Mouse (Mus musculus): ENCODE data around the gene Nrf1. TPM values are rescaled to one million over a fixed set of nuclear protein-coding genes. Genes with fewer than 3 reads are reported as not detected.

Nrf1 gene
- polyA plus RNA-seq, 1 experiment from 2014 or later, result 70.1 TPM

- ATAC-seq (ENCODE audit: low FRiP score, low TSS enrichment), result peak; percentile 47
- H3K4me3 ChIP-seq (ENCODE audit: low read length), result peak overlapping the region; percentile 48
- H3K9me3 ChIP-seq (ENCODE audit: control insufficient read depth, low read length), result no peaks in the 10 kb centered on the region
- peak overlapping the region; percentile 59 for H3K9ac ChIP-seq (ENCODE audit: low read depth, low read length)
- under 1% methylated on average over 74 of the region's 80 CpGs for WGBS
- H3K27ac ChIP-seq (ENCODE audit: low read depth, low read length), result peak overlapping the region; percentile 65
- H3K4me2 ChIP-seq (replicated peaks; ENCODE audit: low read depth, low read length), result peak overlapping the region; percentile 56
- peaks cover 86% of the 10 kb centered on the region for H3K27me3 ChIP-seq (ENCODE audit: control insufficient read depth, insufficient read depth, low read length)
- H3K36me3 ChIP-seq (ENCODE audit: control insufficient read depth, insufficient read depth, low read length), result no peaks in the 10 kb centered on the region
- H3K4me1 ChIP-seq (ENCODE audit: control insufficient read depth, insufficient read depth, low read length), result peaks cover 47% of the 10 kb centered on the region
Measured at GRCm38 (mm10) chr6:30173551-30174460, 126.0 kb downstream of the Nrf1 start.

- H3K4me2 ChIP-seq (replicated peaks; ENCODE audit: low read depth, low read length), result peak overlapping the region; percentile 56
- peak overlapping the region; percentile 48 for H3K4me3 ChIP-seq (ENCODE audit: low read length)
- peak; percentile 16; the same call in 1 of the 2 replicates for ATAC-seq (ENCODE audit: low FRiP score, low TSS enrichment)
- peaks cover 41% of the 10 kb centered on the region for H3K4me1 ChIP-seq (ENCODE audit: control insufficient read depth, insufficient read depth, low read length)
- H3K36me3 ChIP-seq (ENCODE audit: control insufficient read depth, insufficient read depth, low read length), result no peaks in the 10 kb centered on the region
- H3K9me3 ChIP-seq (ENCODE audit: control insufficient read depth, low read length), result no peaks in the 10 kb centered on the region
- under 1% methylated on average over 30 of the region's 33 CpGs for WGBS
- peaks cover 91% of the 10 kb centered on the region for H3K27me3 ChIP-seq (ENCODE audit: control insufficient read depth, insufficient read depth, low read length)
- 0 out of 2 replicates have a peak overlapping the region, but pooled peaks have one; percentile 65 for H3K27ac ChIP-seq (ENCODE audit: low read depth, low read length)
- H3K9ac ChIP-seq (ENCODE audit: low read depth, low read length), result 0 out of 2 replicates have a peak overlapping the region, but pooled peaks have one; percentile 59
Measured at GRCm38 (mm10) chr6:30174461-30175224, 126.9 kb downstream of the Nrf1 start.

DNA sequence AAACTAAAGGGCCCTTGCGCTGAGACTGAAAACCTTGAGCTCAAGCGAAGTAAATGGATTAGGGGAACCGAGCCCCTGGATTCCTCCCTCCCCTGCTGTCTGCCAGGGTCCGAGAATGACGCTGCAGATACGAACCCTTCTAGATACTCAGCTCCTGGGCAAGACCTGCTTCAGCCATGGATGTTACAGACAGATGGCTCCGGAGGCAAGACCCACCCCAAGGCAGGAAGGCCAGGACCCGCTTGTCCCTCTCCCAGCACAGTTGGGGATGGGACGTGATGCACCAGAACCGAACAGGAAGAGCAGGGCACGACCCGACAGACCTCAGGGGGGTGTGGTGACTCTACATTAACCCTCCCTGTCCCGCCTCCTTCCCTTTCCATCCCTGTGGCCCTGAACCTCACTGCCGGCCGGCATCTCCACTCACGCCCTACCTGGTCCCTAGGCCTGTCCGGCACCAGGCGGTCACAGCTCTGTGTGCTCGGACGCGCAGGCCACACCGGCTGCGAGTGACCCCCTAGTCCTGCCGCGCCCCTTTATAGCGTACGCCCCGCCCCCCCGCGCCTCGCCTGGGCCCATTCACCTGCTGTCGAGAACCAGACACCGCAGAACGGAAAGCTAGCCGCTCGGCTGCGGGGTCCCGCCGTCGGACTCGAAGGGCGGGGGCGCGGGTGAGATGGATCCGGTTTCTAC lies 127.6 kb downstream of the Nrf1 start:
- Histone ChIP-seq H3K27ac (ENCODE audit: low read depth, low read length) (no peak overlapping the region), H3K9ac (ENCODE audit: low read depth, low read length) (0 out of 2 replicates have a peak overlapping the region, but pooled peaks have one; percentile 12), H3K4me3 (ENCODE audit: low read length) (peak overlapping the region; percentile 48), H3K4me2 (replicated peaks; ENCODE audit: low read depth, low read length) (peak overlapping the region; percentile 56), H3K4me1 (ENCODE audit: control insufficient read depth, insufficient read depth, low read length) (peaks cover 37% of the 10 kb centered on the region), H3K27me3 (ENCODE audit: control insufficient read depth, insufficient read depth, low read length) (peaks cover 92% of the 10 kb centered on the region), H3K9me3 (ENCODE audit: control insufficient read depth, low read length) (no peaks in the 10 kb centered on the region), H3K36me3 (ENCODE audit: control insufficient read depth, insufficient read depth, low read length) (no peaks in the 10 kb centered on the region)
- no peak for ATAC-seq (ENCODE audit: low FRiP score, low TSS enrichment)
- WGBS, result under 1% methylated on average over 43 of the region's 45 CpGs

DNA sequence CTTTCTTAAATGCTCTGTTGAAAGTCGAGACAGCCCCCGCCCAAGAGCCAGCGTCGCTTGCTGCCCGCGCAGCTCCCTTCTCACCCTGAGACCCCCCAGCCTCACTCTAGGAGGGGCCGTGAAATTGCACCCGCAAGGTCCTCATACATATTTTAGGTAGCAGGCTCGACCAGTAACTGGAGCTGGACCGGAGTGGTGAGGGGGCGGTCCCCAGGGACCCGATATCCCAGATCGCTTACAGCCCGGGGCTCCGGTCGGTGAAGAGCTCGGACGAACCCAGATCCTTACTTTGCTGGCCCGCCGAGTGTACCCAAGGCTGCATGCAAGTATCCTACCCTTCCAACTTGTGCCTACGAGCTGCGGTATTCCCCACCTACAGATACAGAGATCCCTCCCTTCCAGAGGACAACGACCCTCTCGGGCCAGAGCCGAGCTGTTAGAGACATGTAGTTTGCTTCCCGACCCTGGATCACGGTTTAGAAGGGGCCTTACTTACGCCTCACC lies 128.2 kb downstream of the Nrf1 start:
- Histone ChIP-seq H3K4me1 (ENCODE audit: control insufficient read depth, insufficient read depth, low read length) (peaks cover 37% of the 10 kb centered on the region), H3K9me3 (ENCODE audit: control insufficient read depth, low read length) (no peaks in the 10 kb centered on the region), H3K36me3 (ENCODE audit: control insufficient read depth, insufficient read depth, low read length) (no peaks in the 10 kb centered on the region), H3K27me3 (ENCODE audit: control insufficient read depth, insufficient read depth, low read length) (peaks cover 95% of the 10 kb centered on the region), H3K27ac (ENCODE audit: low read depth, low read length) (no peak overlapping the region), H3K4me2 (replicated peaks; ENCODE audit: low read depth, low read length) (peak overlapping the region; percentile 56), H3K9ac (ENCODE audit: low read depth, low read length) (no peak overlapping the region), H3K4me3 (ENCODE audit: low read length) (peak overlapping the region; percentile 48)
- no peak for ATAC-seq (ENCODE audit: low FRiP score, low TSS enrichment)
- WGBS, result 1% methylated on average over 28 of the region's 28 CpGs

- no peaks in the 10 kb centered on the region for H3K36me3 ChIP-seq (ENCODE audit: control insufficient read depth, insufficient read depth, low read length)
- 5% methylated on average over 12 of the region's 12 CpGs for WGBS
- H3K27ac ChIP-seq (ENCODE audit: low read depth, low read length), result no peak overlapping the region
- no peak overlapping the region for H3K9ac ChIP-seq (ENCODE audit: low read depth, low read length)
- peaks cover 93% of the 10 kb centered on the region for H3K27me3 ChIP-seq (ENCODE audit: control insufficient read depth, insufficient read depth, low read length)
- H3K4me2 ChIP-seq (replicated peaks; ENCODE audit: low read depth, low read length), result peak overlapping the region; percentile 56; the same call in 1 of the 2 replicates
- peak overlapping the region; percentile 48; the same call in 1 of the 2 replicates for H3K4me3 ChIP-seq (ENCODE audit: low read length)
- ATAC-seq (ENCODE audit: low FRiP score, low TSS enrichment), result no peak
- H3K4me1 ChIP-seq (ENCODE audit: control insufficient read depth, insufficient read depth, low read length), result peaks cover 37% of the 10 kb centered on the region
- H3K9me3 ChIP-seq (ENCODE audit: control insufficient read depth, low read length), result no peaks in the 10 kb centered on the region
Measured at GRCm38 (mm10) chr6:30176496-30176895, 128.7 kb downstream of the Nrf1 start.

GRCm38 (mm10) chr6:30177305-30177704 lies 129.5 kb downstream of the Nrf1 start:
- 2% methylated on average over 14 of the region's 14 CpGs for WGBS
- Histone ChIP-seq H3K4me3 (ENCODE audit: low read length) (no peak overlapping the region), H3K4me2 (replicated peaks; ENCODE audit: low read depth, low read length) (no peak overlapping the region), H3K27me3 (ENCODE audit: control insufficient read depth, insufficient read depth, low read length) (peaks cover 88% of the 10 kb centered on the region), H3K36me3 (ENCODE audit: control insufficient read depth, insufficient read depth, low read length) (no peaks in the 10 kb centered on the region), H3K27ac (ENCODE audit: low read depth, low read length) (no peak overlapping the region), H3K9ac (ENCODE audit: low read depth, low read length) (no peak overlapping the region), H3K4me1 (ENCODE audit: control insufficient read depth, insufficient read depth, low read length) (peaks cover 37% of the 10 kb centered on the region), H3K9me3 (ENCODE audit: control insufficient read depth, low read length) (no peaks in the 10 kb centered on the region)
- ATAC-seq (ENCODE audit: low FRiP score, low TSS enrichment), result no peak

DNA sequence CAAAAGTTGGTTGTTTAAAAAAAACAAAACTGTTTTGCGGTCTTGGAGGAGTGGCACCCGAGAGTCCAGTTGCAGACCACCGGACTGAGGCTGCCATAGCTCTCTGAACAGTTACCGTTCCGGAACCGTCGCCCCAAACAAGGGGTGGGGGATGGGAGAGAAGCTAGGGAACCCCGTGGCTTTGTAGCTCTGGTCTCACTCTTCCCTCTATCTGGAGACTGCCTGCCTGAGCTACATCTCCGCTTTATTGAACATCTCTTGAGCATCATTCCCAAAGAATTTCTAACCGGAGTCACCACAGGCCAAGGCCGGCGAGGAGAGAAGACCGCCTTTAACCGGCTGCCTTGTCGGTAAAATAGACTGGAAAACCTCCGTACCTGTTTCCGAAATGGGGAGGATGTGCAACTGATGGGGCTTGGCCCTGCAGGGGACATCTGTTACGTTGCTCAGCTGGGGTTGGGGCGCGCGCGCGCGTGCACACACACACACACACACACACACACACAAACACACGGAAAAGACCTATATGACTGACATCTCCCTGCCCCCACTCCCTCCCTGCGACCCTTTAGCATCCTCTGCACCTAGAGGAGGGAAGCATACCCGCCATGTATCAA lies 130.3 kb downstream of the Nrf1 start:
- H3K9me3 ChIP-seq (ENCODE audit: control insufficient read depth, low read length), result peaks cover under 1% of the 10 kb centered on the region; the same call in 1 of the 2 replicates
- H3K4me2 ChIP-seq (replicated peaks; ENCODE audit: low read depth, low read length), result peak overlapping the region; percentile 15; the same call in 1 of the 2 replicates
- no peak overlapping the region for H3K27ac ChIP-seq (ENCODE audit: low read depth, low read length)
- no peak for ATAC-seq (ENCODE audit: low FRiP score, low TSS enrichment)
- H3K9ac ChIP-seq (ENCODE audit: low read depth, low read length), result no peak overlapping the region
- H3K4me3 ChIP-seq (ENCODE audit: low read length), result peak overlapping the region; percentile 7; the same call in 1 of the 2 replicates
- WGBS, result 2% methylated on average over 27 of the region's 27 CpGs
- H3K27me3 ChIP-seq (ENCODE audit: control insufficient read depth, insufficient read depth, low read length), result peaks cover 81% of the 10 kb centered on the region
- H3K36me3 ChIP-seq (ENCODE audit: control insufficient read depth, insufficient read depth, low read length), result no peaks in the 10 kb centered on the region
- peaks cover 36% of the 10 kb centered on the region for H3K4me1 ChIP-seq (ENCODE audit: control insufficient read depth, insufficient read depth, low read length)

DNA sequence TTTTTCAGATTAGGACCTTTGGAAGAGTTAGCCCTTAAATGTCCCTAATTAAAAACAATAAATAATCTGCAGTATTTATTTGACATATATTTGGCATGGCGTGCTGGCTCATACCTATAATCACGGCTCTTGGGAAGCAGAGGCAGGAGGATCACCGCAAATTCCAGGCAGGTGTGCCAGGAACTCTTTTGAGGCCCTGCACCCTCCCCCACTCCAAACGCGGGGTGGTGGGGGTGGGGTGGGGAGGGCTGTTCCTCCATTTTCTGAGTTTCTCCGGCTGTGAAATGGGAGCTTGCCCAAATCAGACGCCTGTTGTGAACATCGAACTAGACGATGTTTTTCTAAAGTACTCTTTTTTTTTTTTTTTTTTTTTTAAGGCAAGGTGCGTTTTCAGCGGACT lies 131.3 kb downstream of the Nrf1 start:
- Histone ChIP-seq H3K27ac (ENCODE audit: low read depth, low read length) (no peak overlapping the region), H3K4me3 (ENCODE audit: low read length) (no peak overlapping the region), H3K27me3 (ENCODE audit: control insufficient read depth, insufficient read depth, low read length) (peaks cover 71% of the 10 kb centered on the region), H3K9ac (ENCODE audit: low read depth, low read length) (no peak overlapping the region), H3K4me2 (replicated peaks; ENCODE audit: low read depth, low read length) (no peak overlapping the region), H3K36me3 (ENCODE audit: control insufficient read depth, insufficient read depth, low read length) (no peaks in the 10 kb centered on the region), H3K4me1 (ENCODE audit: control insufficient read depth, insufficient read depth, low read length) (peaks cover 27% of the 10 kb centered on the region), H3K9me3 (ENCODE audit: control insufficient read depth, low read length) (peaks cover 4% of the 10 kb centered on the region; the same call in 1 of the 2 replicates)
- WGBS, result 15% methylated on average over 11 of the region's 11 CpGs
- no peak for ATAC-seq (ENCODE audit: low FRiP score, low TSS enrichment)
